Mouse (Mus musculus) midbrain, embryonic 11.5 days (tissue): Measurements from ENCODE around the gene Pgd. TPM values are rescaled to one million over a fixed set of nuclear protein-coding genes. Genes with fewer than 3 reads are reported as not detected.

ENCODE experiments used
- ATAC-seq: fragments of 200-750 bp; cut with Nextera tagmentation; 2 replicates; pipeline ENCODE4 v1.8.0; 2017; ENCODE audit warnings: moderate TSS enrichment, moderate library complexity; ENCODE audit not compliant: low FRiP score
- DNase-seq: peaks from one replicate; pipeline ENCODE4 v3.0.0; 2015; ENCODE audit warnings: low spot score; ENCODE audit errors: missing footprints
- H3K27ac ChIP-seq: fragments of 300-500 bp; sonication (generic); 2 replicates; pipeline ENCODE4 v1.5.1; 2014; ENCODE audit warnings: low read depth, low read length
- H3K27me3 ChIP-seq: fragments of 300-500 bp; sonication (generic); 2 replicates; pipeline ENCODE4 v1.6.1; 2014; ENCODE audit warnings: mild to moderate bottlenecking, low read length, moderate library complexity, mixed read lengths; ENCODE audit not compliant: control insufficient read depth, insufficient read depth
- H3K36me3 ChIP-seq: fragments of 300-500 bp; sonication (generic); 2 replicates; pipeline ENCODE4 v1.6.1; 2014; ENCODE audit warnings: mild to moderate bottlenecking, low read length, moderate library complexity, mixed read lengths; ENCODE audit not compliant: control insufficient read depth, insufficient read depth
- H3K4me1 ChIP-seq: fragments of 300-500 bp; sonication (generic); 2 replicates; pipeline ENCODE4 v1.6.1; 2014; ENCODE audit warnings: low read length; ENCODE audit not compliant: control insufficient read depth, insufficient read depth
- H3K4me2 ChIP-seq: fragments of 300-500 bp; sonication (generic); 2 replicates; pipeline ENCODE4 v1.6.1; 2014; ENCODE audit warnings: mild to moderate bottlenecking, moderate library complexity
- H3K4me3 ChIP-seq: fragments of 300-500 bp; sonication (generic); 2 replicates; pipeline ENCODE4 v1.5.1; 2014; ENCODE audit warnings: low read depth, low read length
- H3K9ac ChIP-seq: fragments of 300-500 bp; sonication (generic); 2 replicates; pipeline ENCODE4 v1.6.1; 2014; ENCODE audit warnings: low read length
- H3K9me3 ChIP-seq: fragments of 300-500 bp; sonication (generic); 2 replicates; pipeline ENCODE4 v1.6.1; 2016; ENCODE audit warnings: low read length; ENCODE audit not compliant: control insufficient read depth
- WGBS: fragments of 180-500 bp; shearing (Covaris S2); extraction: QIAGEN DNeasy Blood & Tissue Kit; methylation state at CpG from one replicate; pipeline ENCODE4 v1.1.7; 2014; 5-methylcytosine and 5-hydroxymethylcytosine counted together
- polyA plus RNA-seq: library from polyadenylated mRNA; unstranded; fragments of >200 nt; fragmentation: Nextera tagmentation; extraction: Ambion mirVana; gene quantifications from 2 replicates; pipeline ENCODE4 v1.2.1, GENCODE M21; 2014

The Pgd gene
- polyA plus RNA-seq, 1 experiment from 2014 or later = 50.7 TPM

GRCm38 (mm10) chr4:149136116-149136850, 30.3 kb downstream of the Pgd start:
- peak overlapping the region; percentile 72 for H3K9ac ChIP-seq
- peak overlapping the region; percentile 68 for H3K4me2 ChIP-seq
- peak overlapping the region; percentile 63 for H3K4me3 ChIP-seq
- H3K4me1 ChIP-seq = peaks cover 6% of the 10 kb centered on the region; the same call in 1 of the 2 replicates
- no peak overlapping the region; the same call in 1 of the 2 replicates for H3K27ac ChIP-seq
- no peaks in the 10 kb centered on the region for H3K27me3 ChIP-seq
- H3K36me3 ChIP-seq = no peaks in the 10 kb centered on the region
- ATAC-seq (no peak; the same call in 1 of the 2 replicates), DNase-seq (no peak)
- no peaks in the 10 kb centered on the region for H3K9me3 ChIP-seq
- WGBS = 73% methylated on average over 18 of the region's 18 CpGs

GRCm38 (mm10) chr4:149133395-149133794, 33.2 kb downstream of the Pgd start:
- no peak for ATAC-seq
- no peak overlapping the region for H3K4me3 ChIP-seq
- no peak overlapping the region for H3K4me2 ChIP-seq
- no peaks in the 10 kb centered on the region for H3K36me3 ChIP-seq
- no peaks in the 10 kb centered on the region for H3K27me3 ChIP-seq
- DNase-seq = peak; percentile 80
- H3K4me1 ChIP-seq = peaks cover 6% of the 10 kb centered on the region; the same call in 1 of the 2 replicates
- H3K27ac ChIP-seq = no peak overlapping the region
- no peaks in the 10 kb centered on the region for H3K9me3 ChIP-seq
- H3K9ac ChIP-seq = no peak overlapping the region
- WGBS = 84% methylated on average over 5 of the region's 5 CpGs

GRCm38 (mm10) chr4:149131789-149132565, 34.6 kb downstream of the Pgd start:
- WGBS = 90% methylated on average over 21 of the region's 21 CpGs
- no peak overlapping the region for H3K9ac ChIP-seq
- no peak overlapping the region for H3K4me3 ChIP-seq
- no peaks in the 10 kb centered on the region for H3K9me3 ChIP-seq
- no peak for ATAC-seq
- no peak overlapping the region for H3K4me2 ChIP-seq
- no peak overlapping the region for H3K27ac ChIP-seq
- no peak for DNase-seq
- H3K4me1 ChIP-seq = peaks cover 6% of the 10 kb centered on the region; the same call in 1 of the 2 replicates
- H3K36me3 ChIP-seq = no peaks in the 10 kb centered on the region
- H3K27me3 ChIP-seq = no peaks in the 10 kb centered on the region

- WGBS = 90% methylated on average over 23 of the region's 23 CpGs
- H3K36me3 ChIP-seq = no peaks in the 10 kb centered on the region
- no peak overlapping the region for H3K4me3 ChIP-seq
- DNase-seq (no peak), ATAC-seq (no peak)
- H3K4me1 ChIP-seq = peaks cover under 1% of the 10 kb centered on the region; the same call in 1 of the 2 replicates
- no peak overlapping the region for H3K27ac ChIP-seq
- no peak overlapping the region for H3K4me2 ChIP-seq
- H3K27me3 ChIP-seq = no peaks in the 10 kb centered on the region; the same call in 1 of the 2 replicates
- no peak overlapping the region for H3K9ac ChIP-seq
- H3K9me3 ChIP-seq = no peaks in the 10 kb centered on the region
Measured at GRCm38 (mm10) chr4:149131021-149131752, 35.4 kb downstream of the Pgd start.

GRCm38 (mm10) chr4:149128467-149128866, 38.1 kb downstream of the Pgd start:
- Histone ChIP-seq H3K27me3 (no peaks in the 10 kb centered on the region; the same call in 1 of the 2 replicates), H3K9ac (no peak overlapping the region), H3K4me1 (0 out of 2 replicates have a peak, but pooled peaks cover 2% of the 10 kb centered on the region), H3K4me2 (no peak overlapping the region), H3K9me3 (no peaks in the 10 kb centered on the region), H3K27ac (peak overlapping the region; percentile 48; the same call in 1 of the 2 replicates), H3K36me3 (no peaks in the 10 kb centered on the region), H3K4me3 (no peak overlapping the region)
- DNase-seq (no peak), ATAC-seq (no peak)
- 76% methylated on average over 18 of the region's 18 CpGs for WGBS

- 88% methylated on average over 11 of the region's 11 CpGs for WGBS
- Histone ChIP-seq H3K4me2 (no peak within 1 kb of the TSS), H3K9ac (no peak within 1 kb of the TSS), H3K4me1 (0 out of 2 replicates have a peak, but pooled peaks cover 2% of the 10 kb centered on the region), H3K27me3 (no peaks in the 10 kb centered on the region; the same call in 1 of the 2 replicates), H3K4me3 (no peak within 1 kb of the TSS), H3K36me3 (no peaks in the 10 kb centered on the region), H3K27ac (peak within 1 kb of the TSS; percentile 25), H3K9me3 (no peaks in the 10 kb centered on the region)
- DNase-seq (no peak), ATAC-seq (no peak)
Measured at GRCm38 (mm10) chr4:149126663-149127062, 39.9 kb downstream of the Pgd start, which contains the start of gene Cort. Cort (minus strand) TSS chr4:149126763.

- no peak overlapping the region for H3K27ac ChIP-seq
- no peak for DNase-seq
Measured at GRCm38 (mm10) chr4:149126115-149126509, 40.5 kb downstream of the Pgd start.

GRCm38 (mm10) chr4:149125341-149126114, 41.0 kb downstream of the Pgd start:
- H3K4me3 ChIP-seq = no peak overlapping the region
- no peak overlapping the region for H3K9ac ChIP-seq
- H3K27me3 ChIP-seq = no peaks in the 10 kb centered on the region; the same call in 1 of the 2 replicates
- no peaks in the 10 kb centered on the region for H3K9me3 ChIP-seq
- H3K27ac ChIP-seq = no peak overlapping the region
- DNase-seq (no peak), ATAC-seq (no peak)
- H3K4me1 ChIP-seq = 0 out of 2 replicates have a peak, but pooled peaks cover 2% of the 10 kb centered on the region
- WGBS = 52% methylated on average over 11 of the region's 11 CpGs
- no peak overlapping the region for H3K4me2 ChIP-seq
- no peaks in the 10 kb centered on the region for H3K36me3 ChIP-seq

More at GRCm38 (mm10) chr4:149126115-149126509, 40.5 kb downstream of the Pgd start:
- Histone ChIP-seq H3K9ac (no peak overlapping the region), H3K4me3 (no peak overlapping the region), H3K36me3 (no peaks in the 10 kb centered on the region), H3K4me2 (no peak overlapping the region), H3K27me3 (no peaks in the 10 kb centered on the region; the same call in 1 of the 2 replicates), H3K9me3 (no peaks in the 10 kb centered on the region), H3K4me1 (0 out of 2 replicates have a peak, but pooled peaks cover 2% of the 10 kb centered on the region)
- WGBS = 81% methylated on average over 6 of the region's 6 CpGs
- no peak for ATAC-seq
